Mouse (Mus musculus) embryonic facial prominence, embryonic 12.5 days (tissue): ENCODE data around the gene Tpmt. TPM values are rescaled to one million over a fixed set of nuclear protein-coding genes. Genes with fewer than 3 reads are reported as not detected.

Experiments used
- polyA plus RNA-seq: library from polyadenylated mRNA; unstranded; fragments of >200 nt; fragmentation: Nextera tagmentation; extraction: Ambion mirVana; gene quantifications from 2 replicates; pipeline ENCODE4 v1.2.1, GENCODE M21; 2016

The Tpmt gene
- polyA plus RNA-seq, 1 experiment from 2014 or later: 25.5 TPM

Other genes starting within 250 kb of the Tpmt start
- 22.9 and 27.8 TPM in 2 replicates for gene Kif13a, start 114.9 kb downstream of the Tpmt start, polyA plus RNA-seq
- gene Nhlrc1, start 29.9 kb downstream of the Tpmt start, polyA plus RNA-seq: 4.9 and 5.7 TPM in 2 replicates
- 14.5 and 14.8 TPM in 2 replicates for gene Kdm1b, start 1.2 kb downstream of the Tpmt start, polyA plus RNA-seq
- 328 and 346 TPM in 2 replicates for gene Dek, start 61.5 kb upstream of the Tpmt start, polyA plus RNA-seq
- 1.00 and 1.1 TPM in 2 replicates for gene Rnf144b, start 77.9 kb upstream of the Tpmt start, polyA plus RNA-seq